Mouse (Mus musculus) lung, embryonic 14.5 days (tissue): ENCODE results near the gene Rcan1. TPM values are rescaled to one million over a fixed set of nuclear protein-coding genes. Genes with fewer than 3 reads are reported as not detected.

Experiments
- ATAC-seq: fragments of 200-750 bp; cut with Nextera tagmentation; 2 replicates; pipeline ENCODE4 v1.8.0; 2017; ENCODE audit warnings: mild to moderate bottlenecking, moderate TSS enrichment, moderate library complexity; ENCODE audit not compliant: insufficient read depth
- DNase-seq: peaks from one replicate; pipeline ENCODE4 v3.0.0-alpha.2; 2015
- H3K27ac ChIP-seq: fragments of 300-500 bp; sonication (generic); 2 replicates; pipeline ENCODE4 v1.5.1; 2014; ENCODE audit warnings: low read depth, mild to moderate bottlenecking, moderate library complexity
- H3K27me3 ChIP-seq: fragments of 300-500 bp; sonication (generic); 2 replicates; pipeline ENCODE4 v1.6.1; 2014; ENCODE audit warnings: low read length, control low read depth; ENCODE audit not compliant: insufficient read depth
- H3K36me3 ChIP-seq: fragments of 300-500 bp; sonication (generic); 2 replicates; pipeline ENCODE4 v1.6.1; 2014; ENCODE audit warnings: control low read depth; ENCODE audit not compliant: insufficient read depth
- H3K4me1 ChIP-seq: fragments of 300-500 bp; sonication (generic); 2 replicates; pipeline ENCODE4 v1.6.1; 2014; ENCODE audit warnings: antibody characterized with exemption, control low read depth; ENCODE audit not compliant: insufficient read depth
- H3K4me2 ChIP-seq: fragments of 300-500 bp; sonication (generic); 2 replicates; pipeline ENCODE4 v1.6.1; 2014; ENCODE audit warnings: mild to moderate bottlenecking
- H3K4me3 ChIP-seq: fragments of 300-500 bp; sonication (generic); 2 replicates; pipeline ENCODE4 v1.5.1; 2014; ENCODE audit warnings: low read depth, low read length
- H3K9ac ChIP-seq: fragments of 300-500 bp; sonication (generic); 2 replicates; pipeline ENCODE4 v1.6.1; 2014
- H3K9me3 ChIP-seq: fragments of 300-500 bp; sonication (generic); 2 replicates; pipeline ENCODE4 v1.6.1; 2016; ENCODE audit warnings: low read depth, low read length, control low read depth
- CTCF ChIP-seq: IDR thresholded peaks from 2 replicates; pipeline ENCODE4 v1.5.1; 2016; ENCODE audit warnings: antibody characterized with exemption, low read depth
- WGBS: fragments of 180-500 bp; shearing (Covaris S2); extraction: QIAGEN DNeasy Blood & Tissue Kit; methylation state at CpG from one replicate; pipeline ENCODE4 v1.1.7; 2014; 5-methylcytosine and 5-hydroxymethylcytosine counted together
- polyA plus RNA-seq: library from polyadenylated mRNA; unstranded; fragments of >200 nt; fragmentation: Nextera tagmentation; extraction: Ambion mirVana; gene quantifications from 2 replicates; pipeline ENCODE4 v1.2.1, GENCODE M21; 2014

Rcan1 gene
- polyA plus RNA-seq, 1 experiment from 2014 or later, result 47.8 TPM

DNA sequence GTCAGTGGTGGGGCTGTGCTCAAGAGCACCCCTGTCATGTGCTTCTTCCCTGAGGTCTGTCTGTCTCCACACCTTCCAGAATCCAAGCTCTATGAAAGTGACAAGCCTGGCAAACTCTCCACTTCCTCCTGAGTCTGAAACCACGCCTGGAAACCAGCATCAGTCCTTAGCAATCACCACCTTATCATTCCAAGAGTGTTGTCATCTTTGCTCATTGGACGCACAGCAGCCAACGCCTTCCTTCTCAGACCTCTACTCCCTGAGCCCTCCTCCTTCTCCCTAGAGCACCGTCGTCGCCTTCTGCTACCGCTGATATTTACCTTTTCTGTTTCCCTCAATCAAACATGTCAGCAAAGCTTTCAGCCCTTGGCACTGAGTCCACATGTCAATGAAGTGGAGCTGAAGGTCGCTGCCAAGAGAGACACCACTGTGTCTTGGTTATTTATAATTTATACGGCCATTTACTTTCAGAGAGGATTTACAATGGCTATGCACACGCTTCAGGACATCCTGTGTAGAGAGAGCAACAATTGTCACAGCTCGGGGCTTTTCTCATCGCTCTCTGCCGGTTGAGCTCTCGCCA lies 6.2 kb downstream of the Rcan1 start:
- ATAC-seq (no peak), DNase-seq (peak; percentile 38)
- H3K27me3 ChIP-seq, result no peaks in the 10 kb centered on the region
- H3K4me1 ChIP-seq, result peaks cover 12% of the 10 kb centered on the region
- H3K36me3 ChIP-seq, result no peaks in the 10 kb centered on the region
- H3K9ac ChIP-seq, result peak overlapping the region; percentile 78; the same call in 1 of the 2 replicates
- peak overlapping the region; percentile 90 for H3K4me2 ChIP-seq
- WGBS, result 18% methylated on average over 14 of the region's 14 CpGs
- peak overlapping the region; percentile 83 for H3K4me3 ChIP-seq
- no peaks in the 10 kb centered on the region for H3K9me3 ChIP-seq
- no peak overlapping the region for H3K27ac ChIP-seq
- no peak for TF ChIP-seq CTCF

DNA sequence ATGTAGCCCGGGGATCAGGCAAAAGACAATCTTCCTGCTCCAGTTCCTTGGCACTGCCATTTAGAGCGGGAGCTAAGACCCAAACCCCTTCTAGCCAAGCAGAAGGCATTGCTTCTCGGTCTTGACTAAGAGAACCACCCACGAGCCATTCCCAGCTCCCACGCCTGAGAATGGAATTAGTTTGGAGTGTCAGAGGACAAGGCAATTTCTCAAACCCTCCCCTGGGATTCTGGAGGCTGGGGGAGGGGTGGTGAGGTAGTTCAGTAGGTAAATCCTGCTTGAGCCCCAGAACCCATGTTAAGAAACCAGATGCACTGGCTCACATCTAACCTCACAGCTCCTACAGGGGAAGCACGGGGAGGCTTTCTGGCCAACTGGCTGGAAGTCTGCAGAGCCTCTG lies 9.3 kb downstream of the Rcan1 start:
- Histone ChIP-seq H3K4me1 (peaks cover 12% of the 10 kb centered on the region), H3K4me2 (no peak overlapping the region), H3K36me3 (no peaks in the 10 kb centered on the region), H3K27ac (no peak overlapping the region), H3K4me3 (no peak overlapping the region), H3K27me3 (no peaks in the 10 kb centered on the region), H3K9ac (no peak overlapping the region), H3K9me3 (no peaks in the 10 kb centered on the region)
- WGBS, result 54% methylated on average over 6 of the region's 6 CpGs
- ATAC-seq, result no peak
- no peak for DNase-seq
- TF ChIP-seq CTCF, result no peak

DNA sequence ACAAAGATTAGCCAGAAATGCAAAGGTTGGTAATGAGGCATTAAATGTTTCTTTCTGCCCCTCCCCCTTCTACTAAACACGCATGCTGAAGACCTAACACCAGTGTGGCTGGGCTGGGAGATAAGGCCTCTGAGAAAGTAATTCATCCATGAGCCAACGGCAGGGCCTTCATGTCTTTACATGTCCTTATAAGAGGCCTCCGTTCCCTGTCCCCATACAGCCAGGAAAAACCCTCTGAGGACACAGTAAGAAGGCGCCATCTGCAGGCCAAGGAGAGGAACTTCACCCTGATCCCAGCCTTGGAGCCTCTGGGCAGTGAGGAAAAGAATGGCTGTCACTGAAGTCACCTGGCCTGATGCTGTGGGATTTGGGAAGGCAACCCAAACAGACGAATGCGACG lies 13.1 kb downstream of the Rcan1 start:
- Histone ChIP-seq H3K4me2 (no peak overlapping the region), H3K27ac (no peak overlapping the region), H3K4me3 (no peak overlapping the region), H3K4me1 (no peaks in the 10 kb centered on the region), H3K9me3 (no peaks in the 10 kb centered on the region), H3K36me3 (no peaks in the 10 kb centered on the region), H3K9ac (no peak overlapping the region), H3K27me3 (no peaks in the 10 kb centered on the region)
- WGBS, result 18% methylated on average over 7 of the region's 7 CpGs
- DNase-seq (peak; percentile 89), ATAC-seq (peak; percentile 53; the same call in 1 of the 2 replicates)
- TF ChIP-seq CTCF, result peak; percentile 96

DNA sequence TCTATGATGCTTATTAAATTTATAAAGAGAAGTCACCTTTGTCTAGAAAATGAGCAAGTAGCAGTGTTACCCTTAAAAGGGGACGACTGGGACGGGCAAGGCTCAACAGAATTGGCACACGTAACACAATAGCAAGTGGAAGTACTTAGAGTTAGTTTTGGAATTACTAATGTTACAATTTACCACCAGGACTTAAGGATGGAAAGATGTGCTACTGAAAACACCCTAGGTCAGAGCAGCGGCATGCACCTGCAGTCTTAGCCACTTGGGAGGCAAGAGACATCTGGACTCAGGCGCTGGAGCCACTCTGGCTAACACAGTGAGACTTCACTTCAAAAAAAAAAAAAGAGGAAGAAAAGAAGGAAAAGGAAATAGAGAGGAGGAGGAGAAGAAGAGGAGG lies 14.7 kb downstream of the Rcan1 start:
- WGBS, result 86% methylated on average over 5 of the region's 5 CpGs
- H3K9ac ChIP-seq, result no peak overlapping the region
- H3K4me2 ChIP-seq, result no peak overlapping the region
- no peak overlapping the region for H3K27ac ChIP-seq
- no peaks in the 10 kb centered on the region for H3K9me3 ChIP-seq
- TF ChIP-seq CTCF, result no peak
- H3K4me1 ChIP-seq, result no peaks in the 10 kb centered on the region
- no peaks in the 10 kb centered on the region for H3K27me3 ChIP-seq
- ATAC-seq (no peak), DNase-seq (no peak)
- no peaks in the 10 kb centered on the region for H3K36me3 ChIP-seq
- H3K4me3 ChIP-seq, result no peak overlapping the region

DNA sequence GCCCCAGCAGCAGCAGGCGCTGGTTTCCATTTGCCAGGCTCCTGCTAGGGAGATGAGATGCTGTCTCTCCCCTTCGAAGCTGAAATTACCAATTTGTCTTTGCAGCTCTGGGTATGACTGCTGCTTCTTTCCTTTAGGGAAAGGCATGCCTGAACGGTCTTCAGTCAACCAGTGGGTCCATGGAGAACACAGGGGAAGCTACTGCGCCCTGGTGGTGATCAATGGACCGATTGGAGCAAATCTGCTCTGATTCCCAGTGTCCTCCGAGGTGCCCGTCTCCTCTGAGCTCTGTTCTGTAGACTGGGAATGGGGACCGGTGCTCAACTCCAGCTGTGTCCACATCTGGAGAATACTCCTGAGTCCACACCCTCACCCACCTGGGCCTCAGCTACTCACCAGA lies 15.2 kb downstream of the Rcan1 start:
- WGBS, result 60% methylated on average over 8 of the region's 8 CpGs

DNA sequence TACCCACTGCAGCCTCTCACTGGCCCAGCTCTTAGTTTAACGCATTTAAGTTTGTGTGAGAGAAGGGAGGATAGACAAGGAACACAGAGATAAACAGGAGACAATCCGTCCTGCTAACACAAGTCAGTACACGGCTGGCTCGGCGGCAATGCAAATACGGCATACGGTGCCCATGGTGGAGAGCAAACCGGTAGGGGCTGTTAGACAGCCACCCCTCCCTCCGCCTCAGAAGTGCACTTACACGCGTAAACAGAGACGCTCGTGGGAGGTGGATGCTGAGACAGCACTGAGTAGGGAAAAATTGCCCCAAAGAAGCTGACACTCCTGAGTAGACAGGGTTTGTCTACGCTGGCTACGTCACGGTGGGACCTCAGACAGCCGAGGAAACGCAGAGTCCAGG lies 16.2 kb downstream of the Rcan1 start:
- ATAC-seq (no peak), DNase-seq (no peak)
- no peaks in the 10 kb centered on the region for H3K27me3 ChIP-seq
- WGBS, result 66% methylated on average over 18 of the region's 18 CpGs
- TF ChIP-seq CTCF, result no peak
- H3K4me2 ChIP-seq, result no peak overlapping the region
- no peak overlapping the region for H3K9ac ChIP-seq
- H3K4me3 ChIP-seq, result no peak overlapping the region
- H3K9me3 ChIP-seq, result no peaks in the 10 kb centered on the region
- H3K36me3 ChIP-seq, result no peaks in the 10 kb centered on the region
- H3K4me1 ChIP-seq, result no peaks in the 10 kb centered on the region
- no peak overlapping the region for H3K27ac ChIP-seq

More for the DNA sequence above, 15.2 kb downstream of the Rcan1 start:
- H3K4me1 ChIP-seq, result no peaks in the 10 kb centered on the region
- no peak overlapping the region for H3K9ac ChIP-seq
- no peak overlapping the region for H3K27ac ChIP-seq
- H3K27me3 ChIP-seq, result no peaks in the 10 kb centered on the region
- DNase-seq (peak; percentile 33), ATAC-seq (no peak)
- no peak overlapping the region for H3K4me2 ChIP-seq
- no peak overlapping the region for H3K4me3 ChIP-seq
- peak; percentile 52 for TF ChIP-seq CTCF
- H3K36me3 ChIP-seq, result no peaks in the 10 kb centered on the region
- no peaks in the 10 kb centered on the region for H3K9me3 ChIP-seq

DNA sequence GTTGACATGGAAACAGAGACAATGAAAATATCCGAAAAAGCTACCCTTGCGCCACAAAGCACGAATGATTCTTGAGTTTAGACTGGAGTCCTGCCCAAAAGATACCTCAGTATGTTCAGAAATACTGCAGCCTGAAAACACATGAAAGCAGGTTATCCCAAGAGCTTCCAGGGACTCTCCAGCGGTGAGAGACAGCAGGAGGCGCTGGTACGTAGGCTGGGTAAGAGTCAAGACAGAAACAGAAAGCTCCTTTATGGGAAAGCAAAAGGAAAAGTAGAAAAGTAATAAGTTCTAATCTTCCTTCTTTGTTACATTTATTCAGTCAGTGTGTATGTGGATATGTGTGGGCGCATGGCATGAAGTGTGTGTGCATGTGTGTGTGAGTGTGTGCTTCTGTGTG lies 16.7 kb downstream of the Rcan1 start:
- TF ChIP-seq CTCF, result no peak
- DNase-seq, result no peak
- Histone ChIP-seq H3K36me3 (no peaks in the 10 kb centered on the region), H3K4me3 (no peak overlapping the region), H3K4me1 (no peaks in the 10 kb centered on the region), H3K27ac (no peak overlapping the region), H3K9ac (no peak overlapping the region), H3K27me3 (no peaks in the 10 kb centered on the region), H3K9me3 (no peaks in the 10 kb centered on the region), H3K4me2 (no peak overlapping the region)
- WGBS, result 86% methylated on average over 7 of the region's 7 CpGs
- no peak for ATAC-seq
